Mouse (Mus musculus): ENCODE measurements around the gene Stx1a.

- TF ChIP-seq POLR2A (IDR thresholded peaks at IDR 0.05; ENCODE audit: control insufficient read depth, low read depth, low read length) (no peak), CTCF (IDR thresholded peaks at IDR 0.05; ENCODE audit: control insufficient read depth, insufficient read depth, insufficient replicate concordance, low read depth, low read length) (no peak)
These were observed 1.5 kb downstream of the Stx1a start for GRCm38 (mm10) chr5:135024665-135025224.

All from testis, adult 2 months (tissue).